Mouse (Mus musculus): ENCODE data around the gene Cd300ld2. TPM values are rescaled to one million over a fixed set of nuclear protein-coding genes. Genes with fewer than 3 reads are reported as not detected.

The Cd300ld2 gene
- 0.23 TPM in 1 of 2 replicates, not detected in the other for polyA plus RNA-seq (2012; rRNA removed)

DNA sequence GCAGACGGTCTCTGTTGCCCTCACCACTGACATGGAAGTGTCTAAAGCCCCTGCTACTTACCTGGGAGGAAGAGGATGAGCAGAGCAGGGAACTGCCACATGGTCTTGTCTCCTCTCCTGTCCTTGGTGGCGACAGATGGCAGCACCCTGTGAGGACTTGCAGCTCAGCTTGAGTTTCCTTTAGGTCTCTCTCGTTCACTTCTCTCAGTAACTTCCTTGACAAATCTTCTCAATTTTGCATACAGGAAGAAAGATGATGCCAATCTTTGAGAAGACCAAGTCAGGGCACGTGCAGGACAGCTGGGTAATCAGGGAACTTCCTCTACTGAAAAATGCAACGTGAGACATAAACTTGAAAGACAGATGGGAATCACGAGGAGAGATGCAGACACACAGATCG is at the start of gene Cd300ld2:
Gene Cd300ld2, minus strand, starts transcription at position 101 of the 400 bp plus-strand sequence.

DNA sequence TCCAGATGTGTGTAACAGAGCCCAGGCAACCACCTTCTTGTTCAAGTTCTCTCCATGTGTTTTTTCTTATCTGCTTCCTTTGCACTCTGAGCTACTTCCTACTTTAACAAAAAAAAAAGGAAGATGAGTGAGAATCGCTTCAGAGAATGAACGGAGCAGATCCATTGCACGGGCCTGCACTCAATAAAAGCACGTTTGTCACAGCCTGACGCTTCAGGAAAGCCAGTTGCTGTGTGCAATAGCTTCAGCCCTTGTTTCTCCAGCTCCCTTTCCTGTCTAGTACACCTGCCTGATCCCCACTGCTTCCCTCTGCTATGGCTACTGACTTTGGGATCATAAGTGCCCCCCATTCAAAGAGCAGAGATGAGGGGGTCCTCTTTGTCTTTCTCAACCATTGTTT is 46.1 kb upstream of the Cd300ld2 start, which contains the start of gene Cd300e:
Gene Cd300e, minus strand, starts transcription at position 101 of the 400 bp plus-strand sequence.

DNA sequence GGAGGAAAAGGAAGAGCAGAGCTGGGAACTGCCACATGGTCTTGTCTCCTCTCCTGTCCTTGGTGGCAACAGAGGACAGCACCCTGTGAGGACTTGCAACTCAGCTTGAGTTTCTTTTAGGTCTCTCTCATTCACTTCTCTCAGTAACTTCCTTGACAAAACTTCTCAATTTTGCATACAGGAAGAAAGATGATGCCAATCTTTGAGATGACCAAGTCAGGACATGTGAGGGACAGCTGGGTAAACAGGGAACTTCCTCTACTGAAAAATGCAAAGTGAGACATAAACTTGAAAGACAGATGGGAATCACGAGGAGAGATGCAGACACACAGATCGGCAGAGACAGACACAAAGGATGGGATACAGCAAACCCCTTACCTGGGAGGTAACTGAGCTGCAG is 32.3 kb upstream of the Cd300ld2 start, which contains the start of gene Cd300ld3:
Gene Cd300ld3, minus strand, starts transcription at position 151 of the 400 bp plus-strand sequence.

DNA sequence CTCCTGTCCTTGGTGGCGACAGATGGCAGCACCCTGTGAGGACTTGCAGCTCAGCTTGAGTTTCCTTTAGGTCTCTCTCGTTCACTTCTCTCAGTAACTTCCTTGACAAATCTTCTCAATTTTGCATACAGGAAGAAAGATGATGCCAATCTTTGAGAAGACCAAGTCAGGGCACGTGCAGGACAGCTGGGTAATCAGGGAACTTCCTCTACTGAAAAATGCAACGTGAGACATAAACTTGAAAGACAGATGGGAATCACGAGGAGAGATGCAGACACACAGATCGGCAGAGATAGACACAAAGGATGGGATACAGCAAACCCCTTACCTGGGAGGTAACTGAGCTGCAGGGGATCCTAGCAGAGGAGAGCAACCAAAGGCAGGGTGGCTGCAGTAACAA is 21.7 kb upstream of the Cd300ld2 start, which contains the start of gene Cd300ld5:
Gene Cd300ld5, minus strand, starts transcription at position 101 of the 400 bp plus-strand sequence.

DNA sequence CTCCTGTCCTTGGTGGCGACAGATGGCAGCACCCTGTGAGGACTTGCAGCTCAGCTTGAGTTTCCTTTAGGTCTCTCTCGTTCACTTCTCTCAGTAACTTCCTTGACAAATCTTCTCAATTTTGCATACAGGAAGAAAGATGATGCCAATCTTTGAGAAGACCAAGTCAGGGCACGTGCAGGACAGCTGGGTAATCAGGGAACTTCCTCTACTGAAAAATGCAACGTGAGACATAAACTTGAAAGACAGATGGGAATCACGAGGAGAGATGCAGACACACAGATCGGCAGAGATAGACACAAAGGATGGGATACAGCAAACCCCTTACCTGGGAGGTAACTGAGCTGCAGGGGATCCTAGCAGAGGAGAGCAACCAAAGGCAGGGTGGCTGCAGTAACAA is 10.9 kb upstream of the Cd300ld2 start, which contains the start of gene Cd300ld4:
Gene Cd300ld4, minus strand, starts transcription at position 101 of the 400 bp plus-strand sequence.

DNA sequence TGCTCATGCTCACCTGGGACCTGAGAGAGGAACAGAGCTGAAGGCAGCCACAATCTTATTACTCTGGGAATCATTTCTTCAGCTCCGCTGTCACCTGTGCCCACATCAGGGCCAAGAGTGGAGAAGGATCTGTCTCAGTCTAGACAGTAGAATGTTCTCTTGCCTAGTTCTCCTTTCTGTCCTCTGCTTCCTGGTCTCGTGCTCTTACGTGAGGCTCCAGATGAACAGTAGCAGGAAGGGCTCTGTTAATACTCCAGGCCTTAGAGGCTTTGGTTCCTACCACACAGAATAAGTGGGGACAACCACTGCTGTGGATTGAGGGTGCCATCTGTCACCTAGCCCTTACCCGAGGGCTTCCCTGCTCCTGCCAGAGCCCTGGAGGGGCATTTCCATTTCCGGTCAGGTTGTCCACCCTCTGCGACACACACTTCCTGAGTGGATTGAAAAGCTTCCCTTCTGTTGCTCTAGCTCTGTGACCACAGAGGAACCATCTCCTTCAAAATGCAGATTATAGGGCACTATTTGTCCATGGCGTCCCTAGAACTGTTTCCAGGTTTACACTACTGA is 14.4 kb downstream of the Cd300ld2 start, which contains the start of gene Cd300c2:
Gene Cd300c2, minus strand, starts transcription at position 407 of the 567 bp plus-strand sequence.

DNA sequence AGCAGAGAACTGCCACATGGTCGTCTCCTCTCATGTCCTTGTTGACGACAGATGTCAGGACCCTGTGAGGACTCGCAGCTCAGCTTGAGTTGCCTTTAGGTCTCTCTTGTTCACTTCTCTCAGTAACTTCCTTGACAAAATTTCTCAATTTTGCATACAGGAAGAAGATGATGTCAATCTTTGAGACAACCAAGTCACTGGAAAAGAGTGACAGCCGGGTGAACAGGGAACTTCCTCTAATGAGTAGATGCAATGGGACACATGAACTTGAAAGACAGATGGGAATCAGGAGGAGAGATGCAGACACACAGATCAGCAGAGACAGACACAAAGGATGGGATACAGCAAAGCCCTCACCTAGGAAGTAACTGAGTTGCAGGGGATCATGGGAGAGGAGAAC is 26.2 kb downstream of the Cd300ld2 start, which contains the start of gene Cd300ld:
Gene Cd300ld, minus strand, starts transcription at position 130 of the 400 bp plus-strand sequence.

DNA sequence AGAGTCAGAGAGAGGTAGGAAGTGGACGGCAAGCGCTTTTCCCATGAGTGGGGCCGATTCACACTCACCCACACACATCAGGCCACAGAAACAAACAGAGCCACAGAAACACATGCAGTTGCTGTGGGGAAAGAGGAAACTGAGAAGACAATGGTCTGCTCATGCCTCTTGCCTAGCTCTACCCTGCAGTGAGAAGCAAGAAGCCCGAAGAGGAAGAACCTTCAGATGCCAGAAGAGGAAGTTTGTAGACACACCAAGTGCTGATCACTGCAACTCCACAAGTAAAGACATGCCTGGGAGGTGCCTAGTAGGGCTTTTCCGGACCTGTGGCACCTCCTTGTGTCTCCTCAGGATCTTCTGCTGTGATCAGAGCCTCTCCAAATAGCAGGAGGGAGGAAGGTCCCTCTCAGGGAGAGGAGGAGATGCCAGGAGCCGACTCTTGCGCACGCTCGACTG is 47.2 kb downstream of the Cd300ld2 start, which contains the start of gene Cd300c:
Gene Cd300c, minus strand, starts transcription at position 406 of the 456 bp plus-strand sequence.

Other genes starting within 250 kb of the Cd300ld2 start
- 23.1 and 25.3 TPM in 2 replicates for gene Btbd17, start 220.2 kb downstream of the Cd300ld2 start, polyA plus RNA-seq (2012; rRNA removed)
- not detected in 2 replicates for gene Gpr142, start 217.3 kb downstream of the Cd300ld2 start, polyA plus RNA-seq (2012; rRNA removed)
- 3.2 and 5.0 TPM in 2 replicates for gene Gprc5c, start 165.0 kb downstream of the Cd300ld2 start, polyA plus RNA-seq (2012; rRNA removed)
- 0.68 and 0.74 TPM in 2 replicates for gene Cd300a, start 126.2 kb downstream of the Cd300ld2 start, polyA plus RNA-seq (2012; rRNA removed)
- 0.13 TPM in 1 of 2 replicates, not detected in the other for gene Cd300lb, start 81.8 kb downstream of the Cd300ld2 start, polyA plus RNA-seq (2012; rRNA removed)
- gene Cd300c, start 47.0 kb downstream of the Cd300ld2 start, polyA plus RNA-seq (2012; rRNA removed) = not detected in 2 replicates
- 0.03 and 0.05 TPM in 2 replicates for gene Cd300ld, start 26.3 kb downstream of the Cd300ld2 start, polyA plus RNA-seq (2012; rRNA removed)
- 0.87 and 0.96 TPM in 2 replicates for gene Cd300c2, start 14.3 kb downstream of the Cd300ld2 start, polyA plus RNA-seq (2012; rRNA removed)
- gene Cd300ld4, start 10.8 kb upstream of the Cd300ld2 start, polyA plus RNA-seq (2012; rRNA removed) = 0.27 TPM in 1 of 2 replicates, not detected in the other
- 0.33 TPM in 1 of 2 replicates, not detected in the other for gene Cd300ld5, start 21.6 kb upstream of the Cd300ld2 start, polyA plus RNA-seq (2012; rRNA removed)
- gene Cd300ld3, start 32.2 kb upstream of the Cd300ld2 start, polyA plus RNA-seq (2012; rRNA removed) = 0.58 TPM in 1 of 2 replicates, not detected in the other
- 0.04 TPM in 1 of 2 replicates, not detected in the other for gene Cd300e, start 46.0 kb upstream of the Cd300ld2 start, polyA plus RNA-seq (2012; rRNA removed)
- gene Rab37, start 75.2 kb upstream of the Cd300ld2 start, polyA plus RNA-seq (2012; rRNA removed) = 0.79 and 0.87 TPM in 2 replicates
- 0.18 and 0.36 TPM in 2 replicates for gene Cd300lf, start 117.8 kb upstream of the Cd300ld2 start, polyA plus RNA-seq (2012; rRNA removed)
- 41.7 and 45.8 TPM in 2 replicates for gene Slc9a3r1, start 147.1 kb upstream of the Cd300ld2 start, polyA plus RNA-seq (2012; rRNA removed)
- 5.5 and 7.7 TPM in 2 replicates for gene Tmem104, start 171.3 kb upstream of the Cd300ld2 start, polyA plus RNA-seq (2012; rRNA removed)
- gene Nat9, start 171.7 kb upstream of the Cd300ld2 start, polyA plus RNA-seq (2012; rRNA removed) = 19.2 and 20.9 TPM in 2 replicates

Data from central nervous system, embryonic 18 days (tissue).